Mouse (Mus musculus) kidney, adult 2 months (tissue): Measurements from ENCODE around the gene Mfsd11.

Source experiments
- CTCF ChIP-seq: fragments of 200-500 bp; conservative IDR thresholded peaks from 2 replicates; pipeline ENCODE4 v1.5.1; 2011; ENCODE audit warnings: low read depth, mild to moderate bottlenecking, control low read depth, low read length, moderate library complexity, mixed read lengths; ENCODE audit not compliant: insufficient read depth, insufficient read length
- POLR2A ChIP-seq: fragments of 200-500 bp; IDR thresholded peaks from one replicate; pipeline ENCODE4 v1.6.1; 2011; ENCODE audit warnings: low read depth, low read length, control low read depth

GRCm38 (mm10) chr11:116919186-116920020, 67.2 kb downstream of the Mfsd11 start:
- no peak for TF ChIP-seq POLR2A
- TF ChIP-seq CTCF = no peak
